Mouse (Mus musculus) stomach, postnatal 0 days (tissue): ENCODE measurements around the gene Tstd3. TPM values are rescaled to one million over a fixed set of nuclear protein-coding genes. Genes with fewer than 3 reads are reported as not detected.

Experiments used
- ATAC-seq: fragments of 200-750 bp; cut with Nextera tagmentation; 2 replicates; pipeline ENCODE4 v1.8.0; 2017; ENCODE audit not compliant: low FRiP score, low TSS enrichment
- DNase-seq: peaks from one replicate; pipeline ENCODE4 v3.0.0-alpha.2; 2016; ENCODE audit warnings: low spot score
- H3K27ac ChIP-seq: fragments of 300-500 bp; sonication (generic); replicated peaks from 2 replicates; pipeline ENCODE4 v1.5.1; 2014; ENCODE audit warnings: mild to moderate bottlenecking, control low read depth
- H3K27me3 ChIP-seq: fragments of 300-500 bp; sonication (generic); 2 replicates; pipeline ENCODE4 v1.6.1; 2014; ENCODE audit warnings: low read length; ENCODE audit not compliant: control insufficient read depth, insufficient read depth
- H3K36me3 ChIP-seq: fragments of 300-500 bp; sonication (generic); 2 replicates; pipeline ENCODE4 v1.6.1; 2014; ENCODE audit warnings: low read length, mixed read lengths; ENCODE audit not compliant: control insufficient read depth, insufficient read depth
- H3K4me1 ChIP-seq: fragments of 300-500 bp; sonication (generic); replicated peaks from 2 replicates; pipeline ENCODE4 v1.6.1; 2014; ENCODE audit warnings: antibody characterized with exemption; ENCODE audit not compliant: control insufficient read depth, insufficient read depth
- H3K4me2 ChIP-seq: fragments of 300-500 bp; sonication (generic); replicated peaks from 2 replicates; pipeline ENCODE4 v1.6.1; 2014; ENCODE audit warnings: low read depth, mild to moderate bottlenecking, control low read depth, moderate library complexity
- H3K4me3 ChIP-seq: fragments of 300-500 bp; sonication (generic); 2 replicates; pipeline ENCODE4 v1.5.1; 2014; ENCODE audit warnings: low read depth, low read length, control low read depth
- H3K9ac ChIP-seq: fragments of 300-500 bp; sonication (generic); 2 replicates; pipeline ENCODE4 v1.6.1; 2014; ENCODE audit warnings: mild to moderate bottlenecking, low read length, control low read depth, mixed read lengths
- H3K9me3 ChIP-seq: fragments of 300-500 bp; sonication (generic); 2 replicates; pipeline ENCODE4 v1.6.1; 2016; ENCODE audit warnings: low read length; ENCODE audit not compliant: control insufficient read depth
- CTCF ChIP-seq: IDR thresholded peaks from 2 replicates; pipeline ENCODE4 v1.5.1; 2016; ENCODE audit warnings: antibody characterized with exemption, low read depth, mild to moderate bottlenecking, moderate library complexity
- EP300 ChIP-seq: optimal IDR thresholded peaks from 2 replicates; pipeline ENCODE3; 2016; ENCODE audit warnings: antibody characterized with exemption
- WGBS: fragments of 180-500 bp; shearing (Covaris S2); extraction: QIAGEN DNeasy Blood & Tissue Kit; methylation state at CpG from one replicate; pipeline ENCODE4 v1.1.7; 2014; 5-methylcytosine and 5-hydroxymethylcytosine counted together
- polyA plus RNA-seq: library from polyadenylated mRNA; unstranded; fragments of >200 nt; fragmentation: Nextera tagmentation; extraction: Ambion mirVana; gene quantifications from 2 replicates; pipeline ENCODE4 v1.2.1, GENCODE M21; 2015

Tstd3 gene
- polyA plus RNA-seq, 1 experiment from 2014 or later, result 14.8 TPM

DNA sequence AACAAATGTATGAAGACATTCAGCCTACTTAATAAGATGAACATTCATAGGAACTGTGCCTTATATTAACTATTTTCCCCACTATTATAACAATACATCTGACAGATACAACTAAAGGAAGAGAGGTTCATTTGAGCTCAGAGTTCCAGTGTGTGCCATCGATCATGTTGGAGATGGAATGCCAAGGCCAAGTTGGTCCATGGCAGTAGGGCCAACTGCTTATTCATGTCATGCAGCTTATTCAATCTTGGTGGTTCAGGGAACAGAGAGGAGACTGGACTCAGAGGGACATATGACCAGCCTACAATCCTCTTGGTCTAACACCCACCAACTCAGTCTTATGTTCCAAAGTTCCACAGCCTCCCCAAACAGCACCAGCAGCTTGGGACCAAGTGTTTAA is 34.0 kb upstream of the Tstd3 start:
- ATAC-seq (no peak), DNase-seq (no peak)
- no peaks in the 10 kb centered on the region for H3K9me3 ChIP-seq
- no peak overlapping the region for H3K27ac ChIP-seq
- H3K4me3 ChIP-seq, result no peak overlapping the region
- no peaks in the 10 kb centered on the region for H3K4me1 ChIP-seq
- H3K36me3 ChIP-seq, result peaks cover 19% of the 10 kb centered on the region
- H3K9ac ChIP-seq, result no peak overlapping the region
- WGBS, result 95% methylated on average over 1 of the region's 1 CpGs
- H3K4me2 ChIP-seq, result no peak overlapping the region
- TF ChIP-seq CTCF, result no peak
- TF ChIP-seq EP300, result no peak
- H3K27me3 ChIP-seq, result no peaks in the 10 kb centered on the region

DNA sequence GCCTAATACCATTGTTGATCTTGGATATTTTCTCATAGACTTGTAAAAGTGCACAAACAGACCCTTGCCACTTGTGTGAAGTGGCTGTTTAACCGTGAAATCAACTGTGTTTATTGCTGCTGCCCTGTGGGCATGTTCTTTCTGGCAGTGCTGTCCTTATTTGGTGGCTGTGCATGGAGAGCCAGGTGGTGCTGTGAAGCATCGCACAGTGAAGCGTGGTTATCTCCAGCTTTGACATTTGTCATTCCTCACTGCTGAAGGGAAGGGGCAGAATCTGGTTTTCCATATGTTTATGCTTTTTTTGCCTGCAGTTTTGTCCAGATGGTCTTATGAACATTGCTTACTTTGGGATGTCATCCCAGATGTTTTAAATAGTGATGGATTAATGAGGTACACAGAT is 26.6 kb upstream of the Tstd3 start:
- WGBS, result 51% methylated on average over 3 of the region's 3 CpGs
- Histone ChIP-seq H3K9ac (no peak overlapping the region), H3K36me3 (peaks cover 2% of the 10 kb centered on the region; the same call in 1 of the 2 replicates), H3K27me3 (no peaks in the 10 kb centered on the region), H3K4me2 (no peak overlapping the region), H3K4me1 (no peaks in the 10 kb centered on the region), H3K27ac (no peak overlapping the region), H3K9me3 (no peaks in the 10 kb centered on the region), H3K4me3 (no peak overlapping the region)
- ATAC-seq, result no peak
- no peak for TF ChIP-seq CTCF
- no peak for TF ChIP-seq EP300
- no peak for DNase-seq

DNA sequence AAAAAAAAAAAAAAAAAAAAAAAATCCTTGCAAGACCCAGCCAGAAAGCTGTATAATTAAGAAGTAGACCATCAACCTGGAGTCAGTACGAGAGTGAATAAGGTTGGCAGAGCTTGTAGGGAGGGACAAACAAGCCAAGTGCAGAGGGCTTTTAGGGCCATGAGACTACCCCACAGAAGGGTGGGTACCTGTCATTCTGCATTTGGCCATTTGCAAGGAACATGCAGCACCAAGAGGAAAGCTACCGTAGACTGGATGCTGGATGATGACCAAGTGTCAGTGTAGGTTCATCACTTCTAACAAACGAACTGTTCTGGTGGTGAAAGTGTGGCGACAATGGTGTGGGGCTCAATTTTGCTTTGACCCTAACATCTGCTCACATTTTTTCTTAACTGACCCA is 22.8 kb upstream of the Tstd3 start:
- Histone ChIP-seq H3K4me1 (no peaks in the 10 kb centered on the region), H3K36me3 (peaks cover 8% of the 10 kb centered on the region), H3K27me3 (no peaks in the 10 kb centered on the region), H3K27ac (no peak overlapping the region), H3K4me3 (no peak overlapping the region), H3K9ac (no peak overlapping the region), H3K4me2 (no peak overlapping the region), H3K9me3 (no peaks in the 10 kb centered on the region)
- WGBS, result 87% methylated on average over 4 of the region's 4 CpGs
- TF ChIP-seq EP300, result no peak
- no peak for TF ChIP-seq CTCF
- ATAC-seq, result no peak
- no peak for DNase-seq

DNA sequence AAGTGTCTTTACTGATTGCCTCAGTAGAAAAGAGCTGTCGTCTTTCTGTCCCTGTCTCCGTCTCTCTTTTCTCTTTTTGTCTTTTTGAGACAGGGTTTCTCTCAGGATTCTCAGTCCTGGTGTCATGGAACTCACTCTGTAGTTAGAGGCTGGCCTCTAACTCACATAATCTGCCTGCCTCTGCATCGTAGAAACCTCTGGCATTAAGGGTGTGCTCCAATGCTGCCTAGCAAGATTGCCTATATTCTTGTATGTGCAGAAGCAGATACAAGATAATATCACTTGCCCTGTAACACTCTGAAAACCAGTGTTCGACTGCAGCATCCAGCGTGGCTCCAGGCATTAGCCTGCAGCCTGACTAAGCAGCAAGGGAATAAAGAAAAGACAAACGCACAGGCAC is 21.9 kb upstream of the Tstd3 start:
- Histone ChIP-seq H3K27me3 (no peaks in the 10 kb centered on the region), H3K4me1 (no peaks in the 10 kb centered on the region), H3K9me3 (no peaks in the 10 kb centered on the region), H3K9ac (no peak overlapping the region), H3K27ac (no peak overlapping the region), H3K36me3 (peaks cover 14% of the 10 kb centered on the region), H3K4me2 (no peak overlapping the region), H3K4me3 (no peak overlapping the region)
- TF ChIP-seq CTCF, result no peak
- no peak for TF ChIP-seq EP300
- ATAC-seq, result no peak
- DNase-seq, result no peak
- 91% methylated on average over 6 of the region's 6 CpGs for WGBS

DNA sequence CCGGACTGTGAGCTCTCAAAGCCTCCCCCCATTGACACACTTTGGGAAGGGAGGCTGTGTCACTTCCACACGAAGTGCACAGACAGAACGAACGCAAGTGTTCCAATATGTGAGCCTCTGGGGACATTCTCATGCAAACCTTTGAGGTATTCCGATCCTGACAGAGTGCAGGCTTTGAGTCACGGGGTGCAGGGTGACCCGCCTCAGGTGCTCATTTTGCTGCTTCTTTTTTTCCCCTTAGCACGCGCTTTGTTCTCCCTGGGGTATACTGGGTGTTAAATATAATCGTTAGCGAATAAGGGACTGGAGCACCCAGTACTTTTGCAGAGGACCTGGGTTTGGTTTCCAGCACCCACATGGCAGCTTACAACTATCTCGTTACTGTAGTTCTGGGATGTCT is 19.3 kb upstream of the Tstd3 start:
- TF ChIP-seq EP300 (no peak), CTCF (no peak)
- no peak overlapping the region for H3K27ac ChIP-seq

DNA sequence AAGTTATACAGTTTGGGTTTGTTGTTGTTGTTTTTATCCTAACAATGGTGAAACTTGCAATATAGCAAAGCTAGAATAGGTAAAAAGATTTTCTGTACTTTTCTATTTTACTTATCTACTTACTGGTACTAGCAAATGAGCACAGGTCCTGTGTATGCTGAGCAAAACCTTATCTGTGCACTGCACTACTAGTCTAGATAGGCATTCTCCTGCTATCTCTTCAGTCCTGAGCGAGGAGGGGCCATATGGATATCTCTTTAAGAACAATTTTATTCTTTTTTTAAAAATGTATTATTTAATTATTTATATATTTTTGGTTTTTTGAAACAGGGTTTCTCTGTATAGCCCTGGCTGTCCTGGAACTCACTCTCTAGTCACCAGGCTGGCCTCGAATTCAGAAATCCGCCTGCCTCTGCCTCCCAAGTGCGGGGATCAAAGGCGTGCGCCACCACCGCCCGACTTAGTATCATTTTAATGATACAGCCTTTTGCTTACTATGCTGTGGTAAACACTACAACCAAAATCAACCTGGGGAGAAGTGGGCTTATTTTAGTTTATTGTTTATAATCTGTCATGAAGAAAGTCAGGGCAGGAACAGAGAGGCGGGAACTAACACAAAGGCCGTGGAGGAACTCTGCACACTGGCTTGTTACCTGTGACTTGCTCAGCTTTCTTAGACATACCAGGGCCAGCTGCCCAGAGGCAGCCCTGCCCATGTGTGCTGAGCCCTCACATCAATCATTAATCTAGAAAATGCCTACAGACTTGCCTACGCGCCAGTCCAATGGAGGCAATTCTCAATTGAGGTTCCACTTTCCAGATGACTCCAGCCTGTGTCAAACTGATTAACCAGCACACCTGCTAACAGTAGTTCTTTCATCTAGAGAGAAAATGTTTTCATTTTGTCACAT is 14.1 kb upstream of the Tstd3 start:
- no peak overlapping the region for H3K4me3 ChIP-seq
- H3K27me3 ChIP-seq, result no peaks in the 10 kb centered on the region
- DNase-seq, result peak; percentile 40
- no peak overlapping the region for H3K4me2 ChIP-seq
- no peaks in the 10 kb centered on the region for H3K9me3 ChIP-seq
- H3K9ac ChIP-seq, result no peak overlapping the region
- TF ChIP-seq EP300, result no peak
- TF ChIP-seq CTCF, result no peak
- ATAC-seq, result peak; percentile 85; the same call in 1 of the 2 replicates
- peaks cover 18% of the 10 kb centered on the region for H3K36me3 ChIP-seq
- no peaks in the 10 kb centered on the region; the same call in 1 of the 2 replicates for H3K4me1 ChIP-seq
- no peak overlapping the region for H3K27ac ChIP-seq
- WGBS, result 82% methylated on average over 12 of the region's 12 CpGs

More for the DNA sequence above, 19.3 kb upstream of the Tstd3 start:
- 96% methylated on average over 12 of the region's 12 CpGs for WGBS
- no peaks in the 10 kb centered on the region for H3K4me1 ChIP-seq
- ATAC-seq (no peak), DNase-seq (no peak)
- H3K9me3 ChIP-seq, result no peaks in the 10 kb centered on the region
- H3K4me2 ChIP-seq, result no peak overlapping the region
- H3K4me3 ChIP-seq, result no peak overlapping the region
- peaks cover 19% of the 10 kb centered on the region for H3K36me3 ChIP-seq
- H3K27me3 ChIP-seq, result no peaks in the 10 kb centered on the region
- H3K9ac ChIP-seq, result no peak overlapping the region
